Mouse (Mus musculus) heart, embryonic 11.5 days (tissue): ENCODE results near the gene Gm29609. TPM values are rescaled to one million over a fixed set of nuclear protein-coding genes. Genes with fewer than 3 reads are reported as not detected.

Experiments
- ATAC-seq: fragments of 200-750 bp; cut with Nextera tagmentation; replicated peaks from 2 replicates; pipeline ENCODE4 v1.8.0; 2017; ENCODE audit warnings: moderate library complexity; ENCODE audit not compliant: insufficient number of reproducible peaks, low FRiP score, low TSS enrichment
- H3K27ac ChIP-seq: fragments of 300-500 bp; sonication (generic); 2 replicates; pipeline ENCODE4 v1.5.1; 2014; ENCODE audit warnings: mild to moderate bottlenecking, low read depth, low read length
- H3K27me3 ChIP-seq: fragments of 300-500 bp; sonication (generic); 2 replicates; pipeline ENCODE4 v1.6.1; 2014; ENCODE audit warnings: mild to moderate bottlenecking, low read length, mixed read lengths; ENCODE audit not compliant: control insufficient read depth, insufficient read depth
- H3K36me3 ChIP-seq: fragments of 300-500 bp; sonication (generic); 2 replicates; pipeline ENCODE4 v1.6.1; 2014; ENCODE audit warnings: mild to moderate bottlenecking, low read length, moderate library complexity, mixed read lengths; ENCODE audit not compliant: control insufficient read depth, insufficient read depth
- H3K4me1 ChIP-seq: fragments of 300-500 bp; sonication (generic); 2 replicates; pipeline ENCODE4 v1.6.1; 2014; ENCODE audit warnings: low read length; ENCODE audit not compliant: control insufficient read depth, insufficient read depth
- H3K4me2 ChIP-seq: fragments of 300-500 bp; sonication (generic); 2 replicates; pipeline ENCODE4 v1.6.1; 2014; ENCODE audit warnings: mild to moderate bottlenecking, moderate library complexity
- H3K4me3 ChIP-seq: fragments of 300-500 bp; sonication (generic); 2 replicates; pipeline ENCODE4 v1.5.1; 2014; ENCODE audit warnings: low read depth, low read length
- H3K9ac ChIP-seq: fragments of 300-500 bp; sonication (generic); 2 replicates; pipeline ENCODE4 v1.6.1; 2014; ENCODE audit warnings: mild to moderate bottlenecking, low read depth, low read length, moderate library complexity
- H3K9me3 ChIP-seq: fragments of 300-500 bp; sonication (generic); replicated peaks from 2 replicates; pipeline ENCODE4 v1.6.1; 2016; ENCODE audit warnings: low read length; ENCODE audit not compliant: control insufficient read depth
- WGBS: fragments of 180-500 bp; shearing (Covaris S2); extraction: QIAGEN DNeasy Blood & Tissue Kit; methylation state at CpG from one replicate; pipeline ENCODE4 v1.1.7; 2014; ENCODE audit not compliant: insufficient replicate concordance; 5-methylcytosine and 5-hydroxymethylcytosine counted together
- polyA plus RNA-seq: library from polyadenylated mRNA; unstranded; fragments of >200 nt; fragmentation: Nextera tagmentation; extraction: Ambion mirVana; gene quantifications from 2 replicates; pipeline ENCODE4 v1.2.1, GENCODE M21; 2014

Gm29609 gene
- polyA plus RNA-seq, 1 experiment from 2014 or later, result 1.2 TPM

DNA sequence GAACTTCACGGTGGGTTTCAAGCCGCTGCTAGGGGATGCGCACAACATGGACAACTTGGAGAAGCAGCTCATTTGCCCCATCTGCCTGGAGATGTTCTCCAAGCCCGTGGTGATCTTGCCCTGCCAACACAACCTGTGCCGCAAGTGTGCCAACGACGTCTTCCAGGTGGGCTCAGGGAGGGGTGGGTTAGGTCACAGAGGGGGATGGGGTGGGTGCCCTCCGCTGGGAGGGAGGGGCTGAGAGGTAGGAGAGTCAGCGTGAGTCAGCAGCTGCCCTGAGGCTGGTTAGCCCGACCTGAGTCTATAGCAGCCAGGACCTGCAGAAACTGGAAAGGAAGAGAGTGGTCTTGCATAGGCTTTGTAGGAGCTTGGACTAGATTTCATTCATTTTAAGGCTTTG, 62.8 kb downstream of the Gm29609 start:
- Histone ChIP-seq H3K27ac (peak overlapping the region; percentile 79), H3K9ac (peak overlapping the region; percentile 60; the same call in 1 of the 2 replicates), H3K4me2 (peak overlapping the region; percentile 63), H3K4me3 (peak overlapping the region; percentile 46), H3K27me3 (0 out of 2 replicates have a peak, but pooled peaks cover 3% of the 10 kb centered on the region), H3K36me3 (no peaks in the 10 kb centered on the region), H3K4me1 (no peaks in the 10 kb centered on the region), H3K9me3 (no peaks in the 10 kb centered on the region)
- no peak for ATAC-seq
- 13% methylated on average over 10 of the region's 10 CpGs for WGBS

- WGBS, result 17% methylated on average over 3 of the region's 3 CpGs
- ATAC-seq, result no peak
- Histone ChIP-seq H3K4me1 (no peaks in the 10 kb centered on the region), H3K36me3 (no peaks in the 10 kb centered on the region), H3K4me2 (peak within 1 kb of the TSS; percentile 63), H3K27me3 (0 out of 2 replicates have a peak, but pooled peaks cover 3% of the 10 kb centered on the region), H3K27ac (peak within 1 kb of the TSS; percentile 79), H3K9me3 (no peaks in the 10 kb centered on the region), H3K4me3 (peak within 1 kb of the TSS; percentile 46), H3K9ac (peak within 1 kb of the TSS; percentile 60; the same call in 1 of the 2 replicates)
Measured at GRCm38 (mm10) chr5:31116354-31116753, 63.4 kb downstream of the Gm29609 start, which contains the start of gene Trim54. Trim54 (plus strand) TSS chr5:31116712.

- Histone ChIP-seq H3K4me1 (no peaks in the 10 kb centered on the region), H3K9me3 (no peaks in the 10 kb centered on the region), H3K4me3 (no peak overlapping the region), H3K27ac (no peak overlapping the region), H3K9ac (no peak overlapping the region), H3K27me3 (no peaks in the 10 kb centered on the region), H3K36me3 (no peaks in the 10 kb centered on the region), H3K4me2 (no peak overlapping the region)
- WGBS, result 24% methylated on average over 7 of the region's 7 CpGs
- no peak for ATAC-seq
Measured at GRCm38 (mm10) chr5:31110781-31111180, 68.9 kb downstream of the Gm29609 start.

DNA sequence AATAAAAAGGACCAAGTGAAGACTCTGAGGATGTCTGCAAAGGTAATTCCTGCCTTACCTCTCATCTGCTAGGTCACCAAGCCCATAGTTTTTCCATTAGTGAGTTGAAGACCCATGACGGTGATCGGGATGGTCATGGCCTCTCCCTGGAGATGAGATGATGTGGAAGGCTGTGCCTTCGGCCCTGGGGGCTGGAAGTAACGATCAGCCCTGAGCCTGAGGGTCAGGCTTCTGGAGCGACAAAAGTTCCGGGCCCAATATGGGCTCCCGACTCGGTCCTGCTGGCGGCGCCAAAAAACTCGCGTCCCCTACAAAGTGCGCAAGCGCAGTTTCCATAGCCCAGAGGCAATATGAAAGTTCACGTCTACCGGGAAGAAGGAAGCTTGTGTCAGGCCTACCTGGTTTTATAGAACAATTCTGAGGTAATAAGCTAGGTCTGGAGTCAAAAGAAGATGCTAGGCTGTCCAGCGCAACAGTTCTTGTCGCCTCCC, 71.7 kb downstream of the Gm29609 start, which contains the start of gene Slc30a3:
TSS of gene Slc30a3 (minus strand) at position 238 of the 491 bp plus-strand sequence.
- H3K4me1 ChIP-seq, result no peaks in the 10 kb centered on the region
- no peak for ATAC-seq
- H3K36me3 ChIP-seq, result no peaks in the 10 kb centered on the region
- no peak within 1 kb of the TSS for H3K4me2 ChIP-seq
- H3K27me3 ChIP-seq, result no peaks in the 10 kb centered on the region
- no peak within 1 kb of the TSS for H3K27ac ChIP-seq
- H3K9ac ChIP-seq, result no peak within 1 kb of the TSS
- 83% methylated on average over 18 of the region's 18 CpGs for WGBS
- H3K9me3 ChIP-seq, result no peaks in the 10 kb centered on the region
- no peak within 1 kb of the TSS for H3K4me3 ChIP-seq

GRCm38 (mm10) chr5:31105814-31106335, 73.8 kb downstream of the Gm29609 start, which contains the start of gene Dnajc5g:
Dnajc5g (plus strand) TSS chr5:31106285.
- no peak for ATAC-seq
- Histone ChIP-seq H3K9ac (no peak within 1 kb of the TSS), H3K4me1 (no peaks in the 10 kb centered on the region), H3K36me3 (no peaks in the 10 kb centered on the region), H3K27me3 (no peaks in the 10 kb centered on the region), H3K4me2 (no peak within 1 kb of the TSS), H3K9me3 (no peaks in the 10 kb centered on the region), H3K4me3 (no peak within 1 kb of the TSS), H3K27ac (no peak within 1 kb of the TSS)
- 74% methylated on average over 9 of the region's 9 CpGs for WGBS

GRCm38 (mm10) chr5:31095711-31096480, 83.8 kb downstream of the Gm29609 start:
- ATAC-seq, result no peak
- H3K9me3 ChIP-seq, result no peaks in the 10 kb centered on the region
- H3K27me3 ChIP-seq, result peaks cover 61% of the 10 kb centered on the region
- peak overlapping the region; percentile 33 for H3K4me3 ChIP-seq
- peak overlapping the region; percentile 39; the same call in 1 of the 2 replicates for H3K9ac ChIP-seq
- H3K4me1 ChIP-seq, result peaks cover 15% of the 10 kb centered on the region
- peak overlapping the region; percentile 66 for H3K4me2 ChIP-seq
- no peak overlapping the region for H3K27ac ChIP-seq
- WGBS, result 25% methylated on average over 11 of the region's 11 CpGs
- no peaks in the 10 kb centered on the region for H3K36me3 ChIP-seq

GRCm38 (mm10) chr5:31094799-31095691, 84.7 kb downstream of the Gm29609 start:
- no peak overlapping the region for H3K27ac ChIP-seq
- H3K4me2 ChIP-seq, result peak overlapping the region; percentile 66
- peak overlapping the region; percentile 33 for H3K4me3 ChIP-seq
- H3K36me3 ChIP-seq, result no peaks in the 10 kb centered on the region
- peak overlapping the region; percentile 39; the same call in 1 of the 2 replicates for H3K9ac ChIP-seq
- WGBS, result under 1% methylated on average over 59 of the region's 59 CpGs
- H3K4me1 ChIP-seq, result peaks cover 15% of the 10 kb centered on the region
- ATAC-seq, result 0 out of 2 replicates have a peak, but pooled peaks have one; percentile 27
- peaks cover 70% of the 10 kb centered on the region for H3K27me3 ChIP-seq
- H3K9me3 ChIP-seq, result no peaks in the 10 kb centered on the region
